Mouse (Mus musculus): Measurements from ENCODE around the gene Krt33a.

Gene Krt33a

DNA sequence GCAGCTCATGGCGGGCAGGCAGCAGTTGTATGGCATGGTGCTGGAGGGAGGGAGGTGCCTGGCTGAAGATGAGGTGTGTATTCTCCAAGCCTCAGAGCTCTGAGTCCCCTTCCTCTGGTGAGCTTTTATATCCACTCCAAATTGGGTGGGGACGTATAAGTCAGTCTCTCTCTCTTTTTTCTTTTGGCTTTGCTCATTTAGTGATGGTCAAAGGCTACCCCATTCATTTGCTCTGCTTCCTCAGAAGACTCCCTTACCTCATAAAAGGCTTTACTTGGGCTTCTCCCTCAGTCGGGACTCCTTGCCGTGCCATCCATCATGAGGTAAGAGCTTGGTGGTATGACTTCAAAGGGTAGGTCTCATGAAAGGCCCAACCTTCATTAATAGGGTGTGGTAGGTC, at the start of gene Krt33a:
TSS of gene Krt33a (minus strand) at position 101 of the 400 bp plus-strand sequence.
- DNase-seq = no peak

DNA sequence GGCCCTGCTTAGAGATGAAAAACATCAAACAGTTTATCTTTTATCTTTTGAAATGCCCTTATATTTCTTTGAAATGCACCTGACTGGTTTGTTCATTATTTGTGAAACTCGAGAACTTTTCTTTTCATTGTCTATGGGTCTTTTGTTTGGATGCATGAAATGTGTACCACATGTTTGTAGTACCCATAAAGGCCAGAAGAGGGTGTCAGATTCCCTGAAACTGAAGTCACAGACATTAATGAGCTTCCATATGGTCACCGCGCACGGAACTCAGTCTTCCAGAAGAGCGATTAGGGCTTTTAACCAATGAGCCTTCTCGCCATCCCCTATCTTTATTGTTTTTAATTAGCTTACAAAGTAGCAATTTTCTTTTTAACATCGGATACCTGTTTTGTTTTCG, 42.9 kb upstream of the Krt33a start:
- no peak for DNase-seq

DNA sequence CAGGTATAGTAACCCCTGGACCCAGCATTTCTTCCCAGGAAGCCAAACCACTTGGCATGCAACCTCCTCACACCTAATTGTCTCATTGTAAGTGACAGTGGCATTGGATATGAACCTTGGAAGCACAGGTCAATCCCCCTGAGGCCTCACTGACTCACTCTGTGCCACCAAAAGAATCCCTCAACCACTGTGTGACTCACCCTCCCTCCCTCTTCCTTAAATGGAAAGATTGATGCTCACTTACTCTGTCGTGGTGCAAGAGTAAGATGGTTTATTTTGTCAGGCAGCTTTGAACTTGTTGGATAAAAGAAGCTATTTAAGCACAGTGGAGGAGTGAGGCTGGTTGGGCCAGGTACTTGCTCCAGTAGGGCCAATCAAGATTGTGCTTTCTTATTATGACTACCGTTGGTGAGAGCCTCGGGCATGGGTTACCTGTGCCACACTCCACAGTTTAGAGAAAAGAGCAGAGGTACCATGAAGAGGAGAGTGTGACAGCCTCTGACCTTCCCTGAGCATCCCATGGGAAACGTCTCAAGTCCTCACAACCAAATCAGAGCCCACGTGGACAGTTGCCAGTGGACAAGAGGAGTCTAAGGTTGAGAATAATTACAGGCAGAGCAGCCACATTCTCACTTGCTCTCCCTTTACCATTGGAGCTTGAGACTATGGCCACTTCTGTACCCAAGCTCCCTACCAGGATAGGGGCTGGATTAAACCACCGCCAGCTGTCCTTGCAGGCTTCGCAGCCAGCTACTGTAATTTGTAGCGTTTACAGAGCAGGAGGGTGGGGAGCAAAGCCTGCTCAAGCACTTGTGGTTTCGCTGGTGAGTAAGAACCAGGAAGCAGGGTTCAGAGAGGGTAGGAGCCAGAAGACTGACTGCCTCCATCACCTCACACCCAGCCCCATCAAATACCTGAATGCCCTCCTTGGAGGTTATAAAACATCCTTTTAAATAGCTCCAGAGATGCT, 40.0 kb upstream of the Krt33a start:
- DNase-seq = no peak

DNA sequence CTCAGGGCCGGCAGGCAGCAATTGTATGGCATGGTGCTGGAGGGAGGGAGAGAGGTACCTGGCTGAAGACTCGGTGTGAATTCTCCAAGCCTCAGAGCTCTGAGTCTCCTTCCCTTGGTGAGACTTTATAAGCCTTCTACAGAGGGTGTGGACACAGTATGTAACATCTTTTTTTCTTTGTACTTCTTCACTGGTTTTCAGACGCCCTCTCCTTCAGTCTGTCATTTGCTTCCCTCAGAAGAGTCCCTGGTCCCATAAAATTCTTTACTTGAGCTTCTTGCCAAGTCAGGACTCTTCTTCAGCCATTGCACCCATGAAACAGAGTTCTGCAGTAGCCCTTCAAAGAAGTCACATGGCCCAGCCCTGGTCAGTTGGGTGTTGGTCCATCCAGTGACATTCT, 34.4 kb upstream of the Krt33a start, which contains the start of gene Krt31:
TSS of gene Krt31 (minus strand) at position 101 of the 400 bp plus-strand sequence.
- no peak for DNase-seq

DNA sequence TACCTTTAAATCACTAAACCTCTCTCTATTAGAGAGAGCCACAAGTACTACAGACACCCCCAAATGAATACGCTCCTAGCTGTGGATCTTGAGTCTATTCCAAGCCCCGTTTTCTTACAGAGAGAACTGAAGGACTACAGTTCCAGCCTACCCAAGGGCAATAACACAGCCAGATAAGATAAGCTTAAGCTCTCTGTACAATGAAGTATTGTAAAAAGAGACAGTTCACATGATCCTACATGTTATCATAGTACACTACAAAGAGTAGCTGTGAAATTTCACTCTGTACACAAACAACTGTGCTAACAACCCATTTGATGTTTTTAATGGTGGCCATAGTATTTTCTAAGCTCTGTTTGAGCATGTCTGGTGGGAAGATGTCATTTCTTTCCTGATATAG, 31.2 kb upstream of the Krt33a start:
- DNase-seq = no peak

DNA sequence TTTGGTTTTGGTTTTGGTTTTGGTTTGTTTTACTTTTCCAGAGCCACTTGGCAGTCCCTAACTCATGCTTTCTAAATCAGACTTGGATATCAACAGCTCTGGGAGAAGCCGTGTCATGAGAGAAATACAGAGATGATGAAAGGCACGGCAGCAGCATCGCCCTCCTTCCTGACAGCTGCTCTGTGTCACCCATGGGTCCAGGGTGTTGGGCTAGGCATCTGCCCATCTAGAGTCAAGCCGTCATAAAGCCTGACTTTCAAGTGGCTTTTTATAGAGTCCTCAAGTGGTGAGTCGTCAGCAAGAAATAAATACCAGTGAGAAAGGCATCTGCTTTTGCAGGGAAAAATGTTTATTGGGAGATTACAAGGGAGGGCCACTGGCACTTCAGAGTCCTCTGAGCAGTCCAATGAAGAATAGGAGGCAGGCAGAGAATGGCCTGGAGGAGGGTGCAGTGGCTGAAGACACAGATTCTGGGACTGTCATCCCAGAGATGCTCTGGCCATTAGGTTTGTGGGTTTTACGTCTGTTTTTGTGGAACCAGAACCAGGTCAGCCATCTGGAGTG, 30.4 kb upstream of the Krt33a start:
- DNase-seq = no peak

DNA sequence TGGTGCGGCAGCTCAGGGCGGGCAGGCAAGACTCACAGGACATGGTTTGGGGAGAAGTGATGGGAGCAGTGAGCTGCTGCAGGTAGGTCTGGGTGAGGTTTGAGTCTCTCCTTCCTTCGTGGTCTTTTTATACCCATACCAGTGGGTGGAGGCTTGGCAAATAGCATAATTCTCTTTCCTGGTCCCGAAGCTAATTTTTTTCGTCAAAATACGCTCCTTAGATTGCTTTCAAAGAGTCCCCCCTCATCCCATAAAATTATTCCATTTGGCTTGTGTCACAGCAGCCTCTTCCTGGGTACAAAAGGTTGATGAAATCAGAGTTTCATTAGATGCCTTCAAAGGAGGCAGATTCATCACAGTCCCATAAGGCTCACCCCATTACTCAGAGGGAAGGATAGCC, 25.4 kb upstream of the Krt33a start, which contains the start of gene Krt34:
TSS of gene Krt34 (minus strand) at position 101 of the 400 bp plus-strand sequence.
- no peak for DNase-seq

DNA sequence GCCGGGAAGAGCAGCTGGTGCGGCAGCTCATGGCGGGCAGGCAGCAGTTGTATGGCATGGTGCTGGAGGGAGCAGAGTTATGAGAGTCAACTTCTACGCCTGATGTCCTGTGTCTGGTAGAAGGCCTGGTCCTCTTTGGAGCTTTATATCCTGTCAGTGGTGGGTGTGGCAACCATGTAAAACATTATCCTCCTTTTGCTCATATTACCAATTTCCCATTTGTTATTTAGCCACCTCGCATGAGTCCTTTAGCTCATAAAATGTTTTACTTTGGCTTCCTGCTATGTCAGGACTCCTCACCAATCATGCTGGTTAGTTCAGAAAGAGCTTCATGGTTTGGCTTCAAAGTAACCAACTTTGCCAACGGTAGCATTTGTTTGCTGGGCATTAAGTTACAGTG, 13.8 kb upstream of the Krt33a start, which contains the start of gene Krt33b:
TSS of gene Krt33b (minus strand) at position 101 of the 400 bp plus-strand sequence.
- DNase-seq = no peak

DNA sequence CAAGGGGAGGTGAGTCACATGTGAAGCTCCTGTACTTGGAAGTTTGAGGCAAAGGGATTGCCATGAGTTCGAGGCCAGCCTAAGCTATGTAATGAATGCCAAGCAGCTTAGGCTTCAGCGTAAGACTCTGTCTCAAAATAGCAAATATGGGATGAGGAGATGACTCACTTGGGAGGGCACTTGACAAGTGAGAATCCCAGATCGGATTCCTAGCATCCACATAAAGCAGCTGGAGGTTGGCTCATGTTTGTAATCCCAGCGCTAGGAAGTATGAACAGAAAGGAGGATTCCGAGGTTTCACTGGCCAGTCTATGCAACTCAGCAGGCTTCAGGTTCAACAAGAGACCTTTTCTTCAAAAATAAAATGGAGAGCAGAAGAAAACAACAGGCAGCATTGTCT, 5.4 kb upstream of the Krt33a start:
- DNase-seq = no peak

DNA sequence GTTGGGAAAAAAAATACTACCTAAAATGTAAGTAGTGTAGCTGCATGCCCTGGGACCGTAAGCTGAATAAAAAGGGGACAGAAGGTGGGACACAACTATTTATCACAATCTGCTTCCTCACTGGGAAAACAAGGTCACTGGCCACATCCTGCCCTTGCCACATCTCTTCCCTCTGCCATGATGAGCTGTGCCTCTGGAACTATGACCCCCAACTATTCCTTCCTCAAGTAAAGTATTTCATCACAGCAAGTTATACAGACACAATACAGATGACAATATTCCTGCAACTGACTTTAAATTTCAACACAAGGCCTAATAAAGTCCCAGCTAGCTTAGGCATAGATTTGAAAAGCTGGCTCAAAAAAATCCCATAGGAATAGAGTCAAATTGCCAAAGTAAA, 3.5 kb upstream of the Krt33a start:
- DNase-seq = no peak

DNA sequence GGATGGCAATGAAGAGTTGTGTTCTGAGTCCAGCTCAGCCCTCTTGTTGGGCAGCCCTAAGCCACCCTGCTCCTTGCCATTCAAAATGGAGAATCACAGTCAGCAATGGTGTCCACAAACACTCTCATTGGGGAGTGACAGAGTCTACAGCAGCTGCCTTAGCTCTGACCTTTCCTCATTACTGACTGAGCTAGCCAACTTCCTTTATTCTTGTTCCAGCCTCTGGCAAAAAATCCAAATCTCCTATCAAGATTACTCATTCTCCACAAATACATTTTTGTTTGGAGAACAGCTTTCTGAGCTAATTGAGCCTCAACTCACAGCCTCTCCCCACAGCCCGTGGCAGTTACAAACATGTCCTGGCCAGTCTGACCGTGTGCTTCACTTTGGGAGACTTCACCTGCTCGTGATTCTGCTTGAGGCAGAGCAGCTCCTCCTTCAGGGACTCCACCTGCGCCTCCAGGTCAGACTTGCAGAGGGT, 2.3 kb downstream of the Krt33a start:
- peak; percentile 9 for DNase-seq

DNA sequence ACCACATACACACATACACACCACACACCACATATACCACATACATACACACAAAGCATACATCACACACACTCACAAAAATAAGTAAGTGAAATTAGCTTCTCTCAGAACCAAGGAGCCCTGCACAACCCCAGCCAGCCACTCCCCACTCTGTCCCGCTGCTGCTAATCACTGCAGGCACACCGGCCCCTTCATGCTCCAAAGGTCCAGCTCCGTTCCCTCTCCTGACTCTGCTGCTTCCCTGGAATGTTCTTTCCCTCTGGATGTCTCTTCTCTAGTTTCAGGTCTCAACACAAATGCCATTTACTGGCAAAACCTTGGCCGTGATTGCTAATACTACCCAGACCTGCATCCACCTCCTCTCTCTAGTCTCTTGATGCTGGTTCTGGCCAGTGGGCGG, 5.3 kb downstream of the Krt33a start:
- DNase-seq = no peak

DNA sequence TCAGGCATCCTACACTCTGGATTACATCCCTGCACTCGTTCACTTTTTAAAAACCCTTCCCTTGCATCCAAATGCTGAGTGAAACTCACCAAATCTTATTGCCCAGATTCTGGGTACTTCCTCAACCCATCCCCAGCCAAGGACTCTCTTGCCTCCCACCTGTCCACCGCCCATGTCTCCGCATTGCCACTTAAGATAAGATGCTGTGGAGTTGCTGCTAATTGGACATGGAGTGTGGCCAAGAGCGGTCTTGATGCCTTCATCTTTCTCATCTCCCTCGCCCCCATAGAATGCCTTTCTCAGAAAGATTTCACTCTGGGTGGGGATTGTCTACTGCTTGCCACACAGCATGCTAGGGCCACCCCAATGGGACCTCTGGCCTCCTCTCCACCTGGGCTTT, 7.7 kb downstream of the Krt33a start:
- no peak for DNase-seq

DNA sequence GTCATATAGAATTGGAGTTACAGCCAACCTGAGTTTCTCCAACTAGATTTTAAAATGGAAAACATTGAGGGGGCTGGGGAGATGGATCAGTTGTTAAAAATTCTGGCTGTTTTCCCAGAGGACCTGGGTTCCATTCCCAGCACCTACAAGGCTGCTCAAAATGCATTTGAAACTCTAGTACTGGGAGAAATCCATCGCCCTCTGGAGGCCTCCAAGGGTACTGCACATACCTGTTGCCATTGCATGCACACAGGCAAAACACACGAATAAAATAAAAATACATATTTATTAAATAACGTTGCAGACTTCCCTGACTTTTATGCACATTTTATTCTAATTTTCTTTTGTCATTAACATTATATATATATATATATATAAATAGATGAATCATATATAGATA, 9.4 kb downstream of the Krt33a start:
- DNase-seq = no peak

DNA sequence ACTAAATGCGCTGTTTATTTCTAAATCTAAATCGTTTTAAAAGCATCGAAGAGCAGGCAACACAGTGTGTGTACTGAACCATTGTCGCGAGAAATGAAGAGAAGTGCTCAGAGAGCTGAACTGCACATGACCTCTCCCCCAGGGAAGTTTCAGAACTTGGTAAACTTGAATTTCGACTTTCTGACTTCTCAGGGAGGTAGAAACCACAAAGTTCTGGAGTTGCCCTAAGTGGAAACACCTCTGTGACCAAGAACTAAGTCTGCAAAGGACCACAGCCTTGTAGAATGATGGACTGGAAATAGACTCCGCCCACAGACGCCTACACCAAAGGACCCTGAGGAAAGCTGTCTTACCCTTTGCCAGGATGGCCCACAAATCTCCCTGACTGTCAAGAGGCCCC, 10.1 kb downstream of the Krt33a start:
- DNase-seq = no peak

DNA sequence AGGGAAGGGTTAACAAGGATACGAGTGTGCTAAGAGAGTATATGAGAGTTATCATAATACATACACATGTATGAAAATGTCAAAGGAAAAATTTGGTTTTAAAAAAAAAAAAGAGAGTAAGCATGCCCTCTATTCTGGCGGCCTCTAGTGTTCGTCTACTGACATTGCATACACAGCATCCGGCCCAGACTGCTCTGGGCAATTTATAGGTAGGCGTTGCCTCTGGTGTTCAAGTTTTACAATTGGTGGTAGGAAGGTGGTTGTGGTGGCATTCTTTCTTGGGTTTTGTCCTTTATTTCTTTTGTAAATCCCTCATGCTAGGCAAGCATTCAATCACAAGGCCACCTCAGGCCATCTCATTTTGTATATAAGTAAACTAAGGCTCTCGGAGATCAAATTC, 11.2 kb downstream of the Krt33a start:
- peak; percentile 70 for DNase-seq

DNA sequence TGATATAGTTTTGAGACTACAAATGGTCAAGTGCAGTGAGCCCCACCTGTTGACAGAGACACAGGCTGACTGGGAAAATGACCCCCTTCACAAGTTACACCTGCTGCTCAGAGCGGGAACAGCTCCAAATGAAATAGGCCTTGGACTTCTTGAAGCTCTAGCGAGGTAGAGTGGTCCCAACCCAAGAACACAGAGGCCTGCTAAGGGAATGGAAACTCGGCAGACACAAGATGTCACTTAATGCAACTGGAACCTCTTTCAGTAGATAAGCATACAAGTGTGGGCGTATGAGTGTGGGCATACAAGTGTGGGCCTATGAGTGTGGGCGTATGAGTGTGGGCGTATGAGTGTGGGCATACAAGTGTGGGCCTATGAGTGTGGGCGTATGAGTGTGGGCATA, 16.9 kb downstream of the Krt33a start:
- no peak for DNase-seq

DNA sequence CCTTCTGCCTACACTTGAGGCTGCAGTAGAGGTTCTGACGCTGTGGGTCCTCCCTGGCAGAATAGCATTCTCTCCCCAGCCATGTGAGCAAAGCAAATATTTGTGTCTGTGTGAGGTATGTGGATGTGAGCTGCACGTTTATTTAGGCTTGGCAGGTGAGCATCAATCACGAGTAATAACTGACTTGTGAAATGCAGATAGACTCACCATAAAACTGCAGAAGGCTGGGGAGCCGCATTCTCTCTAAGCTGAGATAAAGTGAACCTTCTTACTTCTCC, 21.7 kb downstream of the Krt33a start:
- no peak for DNase-seq

DNA sequence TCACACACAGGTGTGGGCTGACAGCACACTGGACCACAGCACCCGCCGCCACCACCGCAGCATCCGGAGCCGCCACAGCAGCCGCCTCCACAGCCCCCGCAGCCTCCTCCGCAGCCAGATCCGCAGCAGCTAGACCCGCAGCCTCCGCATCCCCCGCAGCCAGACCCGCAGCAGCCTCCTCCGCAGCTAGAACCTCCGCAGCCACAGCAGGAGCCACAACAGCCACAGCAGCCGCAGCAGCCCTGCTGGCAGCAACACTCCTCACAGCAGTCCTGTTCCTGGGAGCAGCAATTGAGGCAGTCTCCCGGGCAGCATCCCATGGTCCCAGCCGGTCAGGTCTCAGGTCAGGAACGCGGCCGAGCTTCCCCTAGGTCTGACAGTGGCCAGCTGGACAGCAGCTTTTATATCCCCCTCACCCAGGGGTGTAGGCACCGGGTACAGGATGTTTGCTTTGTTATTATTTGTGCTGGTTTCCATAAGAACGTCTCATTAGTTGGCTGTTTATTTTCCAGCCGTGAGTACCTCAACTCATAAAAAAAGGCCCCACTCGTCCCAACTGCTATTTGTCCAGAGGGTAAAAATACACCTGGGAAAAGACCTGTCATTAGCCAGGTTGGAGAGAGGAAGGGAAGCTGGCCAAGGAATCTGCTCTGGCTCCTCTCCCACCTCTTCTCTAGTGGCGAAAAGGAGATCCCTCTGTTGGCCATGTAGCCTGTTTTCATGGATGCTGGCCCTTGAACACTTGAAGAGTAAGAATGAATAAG, 22.2 kb downstream of the Krt33a start, which contains the start of gene Krtap17-1:
TSS of gene Krtap17-1 (minus strand) at position 375 of the 764 bp plus-strand sequence.
- DNase-seq = no peak

DNA sequence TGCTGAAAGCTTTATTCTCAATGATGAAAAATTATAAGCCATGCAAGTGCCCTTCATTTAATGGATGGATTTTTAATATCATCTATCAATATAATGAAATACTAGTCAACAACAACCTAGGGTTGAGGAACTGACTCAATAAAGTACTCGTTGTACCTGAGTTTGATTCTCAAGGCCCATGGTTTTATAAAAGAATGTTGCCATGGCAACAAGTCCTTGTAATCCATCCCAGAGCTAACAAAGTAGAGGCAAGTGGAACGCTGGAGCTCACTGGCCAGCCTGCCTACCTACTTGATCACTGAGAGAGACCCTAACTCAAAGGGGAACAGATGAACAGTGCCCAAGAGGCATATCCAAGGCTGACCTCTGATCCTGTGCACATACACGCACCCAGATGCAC, 25.4 kb downstream of the Krt33a start:
- no peak for DNase-seq

DNA sequence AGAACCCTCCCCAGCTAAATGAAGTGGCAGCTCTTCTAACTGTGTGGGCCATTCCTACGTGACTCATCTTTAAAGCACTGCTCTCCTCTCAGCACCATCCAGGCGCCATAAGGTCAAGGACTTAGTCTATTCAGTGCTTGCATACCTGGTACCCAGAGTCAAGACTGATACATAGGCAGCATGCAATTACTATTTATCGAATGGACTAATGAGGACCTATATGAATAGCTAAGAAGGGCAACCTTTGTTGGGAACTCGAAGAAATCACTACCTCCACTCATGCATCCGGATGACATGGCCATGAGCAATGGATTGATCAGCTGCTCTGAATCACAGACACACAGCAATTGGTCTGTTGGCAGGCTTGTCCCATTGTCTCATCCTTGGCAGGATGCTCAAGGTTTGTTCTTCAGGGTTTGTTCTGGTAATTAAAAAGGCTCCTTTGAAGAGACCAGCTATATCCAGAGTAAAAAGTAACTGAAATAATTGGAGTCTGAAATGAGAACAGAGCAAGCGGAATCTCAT, 26.1 kb downstream of the Krt33a start:
- DNase-seq = no peak

DNA sequence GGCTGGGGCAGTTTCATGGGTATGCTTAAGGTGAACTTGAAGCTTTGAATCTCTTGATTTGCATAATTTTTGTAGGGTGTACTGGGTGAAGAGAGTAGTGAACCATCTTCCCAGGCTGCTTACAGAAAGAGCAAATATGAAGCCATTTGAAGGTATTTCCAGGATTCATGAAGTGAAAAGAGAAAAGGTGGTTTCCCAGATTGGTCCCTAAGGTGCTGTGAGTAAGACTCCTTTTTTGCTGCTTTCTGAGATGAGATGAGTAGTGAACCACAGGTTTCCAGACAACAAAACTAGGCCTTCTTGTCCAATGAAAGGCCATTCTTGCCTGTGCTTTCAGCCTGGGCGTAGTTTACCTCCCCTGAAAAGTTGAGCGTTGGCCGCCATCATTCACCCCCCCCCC, 27.5 kb downstream of the Krt33a start:
- no peak for DNase-seq

DNA sequence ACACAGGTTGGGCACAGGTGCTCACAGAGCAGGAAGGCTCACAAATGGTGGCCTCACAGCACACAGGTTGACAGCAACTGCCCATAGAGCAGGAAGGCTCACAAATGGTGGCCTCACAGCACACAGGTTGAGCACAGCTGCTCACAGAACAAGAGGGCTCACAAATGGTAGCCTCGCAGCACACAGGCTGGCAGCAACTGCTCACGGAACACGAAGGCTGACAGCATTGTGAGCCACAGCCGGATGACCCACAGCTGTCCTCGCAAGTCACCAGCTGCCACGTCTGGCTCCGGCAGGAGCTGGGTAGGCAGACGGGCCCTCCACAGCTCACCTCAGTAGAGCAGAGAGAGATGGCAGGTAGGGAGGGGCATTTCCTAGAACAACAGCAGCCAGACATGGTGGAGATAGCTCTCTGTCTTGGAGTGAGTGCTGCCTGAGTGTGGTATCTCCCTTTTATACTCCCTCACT, 29.8 kb downstream of the Krt33a start, which contains the start of gene Krtap16-1:
TSS of gene Krtap16-1 (minus strand) at position 418 of the 468 bp plus-strand sequence.
- DNase-seq = no peak
